Mouse (Mus musculus): Measurements from ENCODE around the gene Jmjd1c.

DNA sequence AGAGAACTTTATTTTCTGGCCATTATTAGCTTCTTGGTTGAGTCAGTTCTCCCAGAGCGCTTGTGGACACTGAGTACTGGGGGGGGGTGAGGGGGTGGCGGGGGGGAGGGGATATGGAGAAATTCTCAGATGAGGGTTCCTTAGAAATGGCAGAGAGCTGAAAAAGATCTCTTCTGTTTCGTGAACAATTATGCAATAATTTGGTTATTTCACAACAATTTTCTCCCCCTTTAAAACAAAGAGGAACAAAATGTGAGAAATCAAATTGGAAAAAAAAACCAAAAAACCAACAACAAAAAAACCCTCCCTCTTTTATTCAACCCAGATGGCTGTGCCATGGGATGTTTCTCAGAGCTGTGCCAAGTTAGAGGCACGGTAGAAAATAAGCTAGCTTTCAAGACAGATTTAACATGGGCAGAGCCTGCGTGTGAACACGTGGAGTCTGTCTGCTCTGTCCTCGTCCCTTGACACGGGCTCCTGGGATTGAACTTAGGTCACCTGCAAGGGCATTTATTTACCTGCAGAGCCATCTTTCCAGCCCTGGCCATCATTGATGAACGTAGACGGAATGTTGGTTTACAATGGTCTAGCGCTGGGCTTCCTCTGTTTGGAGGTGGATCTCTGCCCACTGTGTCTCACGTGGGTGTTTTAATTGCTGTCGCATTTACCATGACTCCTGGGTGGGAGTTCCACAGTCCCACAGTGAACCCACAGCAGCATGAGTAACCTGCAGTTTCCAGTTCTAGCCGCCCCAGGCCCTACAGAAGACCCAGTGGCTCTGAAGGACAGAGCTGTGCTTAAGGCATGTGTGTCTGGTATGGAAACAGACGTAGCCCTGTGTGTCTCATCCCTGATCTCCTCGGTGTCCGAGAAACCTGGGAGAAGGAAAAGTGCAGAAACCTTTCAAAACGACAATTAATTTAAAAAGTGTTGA is 47.9 kb upstream of the Jmjd1c start:
- TF ChIP-seq CTCF (IDR thresholded peaks at IDR 0.05; ENCODE audit: low read depth) (no peak), EP300 (optimal IDR thresholded peaks at IDR 0.05) (no peak)
